Mouse (Mus musculus): ENCODE results near the gene Arfgap1.

Gene Arfgap1

DNA sequence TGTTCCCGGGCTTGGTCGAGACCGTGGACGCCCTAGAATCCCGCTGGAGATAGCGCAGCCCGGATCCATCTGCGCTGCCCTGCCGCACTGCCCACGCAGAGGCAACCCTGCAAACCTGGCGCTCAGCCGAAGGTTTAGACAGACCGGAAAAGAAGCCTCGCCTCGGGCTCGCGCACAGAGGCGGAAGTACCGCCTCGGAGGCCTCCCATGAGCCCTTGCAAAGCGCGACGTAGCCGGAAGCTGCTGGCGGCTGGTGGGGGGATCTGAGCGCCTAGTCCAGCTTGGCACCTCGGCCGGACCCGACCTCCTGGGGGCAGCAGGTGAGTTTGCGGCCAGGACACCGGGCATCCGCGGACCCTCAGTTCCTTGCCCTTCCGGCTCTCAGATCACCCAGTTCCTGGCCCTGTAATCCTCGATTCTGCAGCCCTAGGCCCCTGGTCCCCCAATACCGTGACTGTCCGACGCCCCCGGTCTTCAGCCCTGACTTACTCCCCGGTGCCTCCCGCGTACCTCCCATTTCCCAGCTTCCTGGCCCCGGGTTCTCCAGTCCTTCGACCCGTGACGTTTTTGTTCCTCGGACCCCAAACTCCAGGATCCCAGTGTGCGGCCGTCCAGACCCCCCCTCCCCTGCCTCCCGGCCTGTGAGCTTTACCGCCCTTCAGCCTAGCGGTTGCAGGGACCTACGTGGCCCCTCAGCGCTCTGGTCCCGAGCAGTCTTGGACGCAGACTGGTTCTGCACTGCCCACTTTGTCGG lies at the start of gene Arfgap1:
Gene Arfgap1 (plus strand): TSS at position 216 of the 754 bp plus-strand sequence.
- peak; percentile 96 for DNase-seq (ENCODE audit: low spot score in 2 of 2)

GRCm38 (mm10) chr2:180919913-180920809 lies 46.9 kb upstream of the Arfgap1 start:
- peak; percentile 46 to 52 for DNase-seq (ENCODE audit: low spot score in 2 of 2)

GRCm38 (mm10) chr2:180920810-180921400 lies 46.1 kb upstream of the Arfgap1 start, which contains the start of gene Ythdf1:
Gene Ythdf1, minus strand, starts transcription at chr2:180920949.
- DNase-seq (ENCODE audit: low spot score in 2 of 2) = peak; percentile 97 to 99

DNA sequence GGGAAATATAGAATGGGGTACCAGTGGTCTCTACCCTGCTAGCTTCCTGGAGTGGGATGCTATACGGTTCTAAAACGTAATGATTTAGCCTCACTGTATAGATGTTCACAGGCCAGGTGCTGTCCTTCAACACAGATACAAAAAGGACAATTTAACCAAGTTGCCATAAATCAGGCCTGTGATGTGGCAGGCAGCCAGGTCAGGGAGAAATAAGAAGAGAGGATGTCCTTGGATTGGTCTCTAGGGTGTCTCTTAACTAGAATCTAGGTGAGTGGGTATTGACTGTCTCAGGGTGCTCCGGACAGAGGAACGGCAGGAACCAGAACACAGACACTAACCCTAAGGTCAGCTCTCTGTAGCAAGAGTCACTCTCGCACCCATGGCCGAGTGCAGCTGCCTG lies 44.3 kb upstream of the Arfgap1 start:
- DNase-seq (ENCODE audit: low spot score in 2 of 2) = no peak

GRCm38 (mm10) chr2:180925176-180925575 lies 41.8 kb upstream of the Arfgap1 start:
- peak; percentile 63 to 76 for DNase-seq (ENCODE audit: low spot score in 2 of 2)

GRCm38 (mm10) chr2:180928723-180929122 lies 38.3 kb upstream of the Arfgap1 start, which contains the start of gene Birc7:
Gene Birc7, plus strand, starts transcription at chr2:180929023.
- DNase-seq (ENCODE audit: low spot score in 2 of 2) = no peak

DNA sequence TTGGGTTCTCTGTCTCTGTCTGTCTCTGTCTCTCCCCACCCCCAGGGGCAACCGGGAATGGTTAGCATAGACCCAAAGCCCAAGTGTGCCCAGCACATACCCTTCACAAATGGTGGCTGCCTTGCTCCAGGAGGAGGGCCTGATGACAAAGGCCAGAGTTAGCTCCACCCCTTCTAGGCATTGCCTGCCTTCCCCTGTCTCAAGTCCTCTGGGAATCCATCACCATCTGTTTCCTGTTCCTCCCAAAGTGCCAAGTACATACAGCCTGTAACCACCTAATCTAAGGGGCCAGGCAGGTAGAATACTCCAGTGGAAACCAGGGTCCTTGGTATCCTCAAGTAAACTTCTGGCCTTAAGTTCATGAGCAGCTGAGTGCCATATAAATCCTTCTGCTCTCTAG lies 34.6 kb upstream of the Arfgap1 start:
- DNase-seq (ENCODE audit: low spot score in 2 of 2) = no peak

DNA sequence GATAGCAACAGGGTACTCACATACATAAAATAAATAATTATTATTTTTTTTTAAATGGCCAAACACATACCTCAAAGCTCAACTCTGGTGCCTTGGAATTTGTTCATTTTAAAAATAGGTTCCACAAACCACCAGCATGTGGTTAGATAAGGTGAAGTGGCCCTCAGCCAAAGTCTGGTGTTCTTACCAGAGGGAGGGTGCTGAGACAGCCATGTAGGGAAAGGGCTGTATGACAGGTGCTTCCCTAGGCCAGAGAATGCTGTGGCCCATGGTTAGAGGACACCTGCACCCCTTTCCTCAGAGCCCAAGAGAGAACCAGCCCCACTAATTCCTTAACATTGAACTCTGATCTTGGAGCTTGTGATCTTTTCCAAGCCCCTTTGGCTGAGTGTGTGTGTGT lies 26.8 kb upstream of the Arfgap1 start:
- no peak for DNase-seq (ENCODE audit: low spot score in 2 of 2)

DNA sequence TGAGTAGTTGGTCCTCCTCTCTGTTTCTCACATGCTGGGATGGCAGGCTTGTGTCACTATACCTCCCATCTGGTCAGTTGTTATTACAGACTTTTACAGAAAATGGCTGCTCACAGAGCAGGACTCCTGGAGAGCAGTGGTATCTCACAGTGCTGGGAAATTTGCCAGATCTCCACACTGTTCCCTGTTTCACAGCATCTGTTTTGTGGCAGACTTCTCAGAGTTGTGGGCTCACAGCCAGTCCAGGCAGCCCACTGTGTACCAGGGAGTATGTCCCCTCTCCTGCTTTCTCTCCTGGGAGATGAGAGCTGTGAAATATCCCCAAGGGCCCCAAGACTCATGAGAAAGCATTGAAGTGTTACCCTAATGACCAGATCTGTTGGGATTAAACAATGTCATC lies 25.2 kb upstream of the Arfgap1 start:
- DNase-seq (ENCODE audit: low spot score in 2 of 2) = peak; percentile 61 to 71

- DNase-seq (ENCODE audit: low spot score in 2 of 2) = no peak
Observed at GRCm38 (mm10) chr2:180949947-180950346, 17.1 kb upstream of the Arfgap1 start.

DNA sequence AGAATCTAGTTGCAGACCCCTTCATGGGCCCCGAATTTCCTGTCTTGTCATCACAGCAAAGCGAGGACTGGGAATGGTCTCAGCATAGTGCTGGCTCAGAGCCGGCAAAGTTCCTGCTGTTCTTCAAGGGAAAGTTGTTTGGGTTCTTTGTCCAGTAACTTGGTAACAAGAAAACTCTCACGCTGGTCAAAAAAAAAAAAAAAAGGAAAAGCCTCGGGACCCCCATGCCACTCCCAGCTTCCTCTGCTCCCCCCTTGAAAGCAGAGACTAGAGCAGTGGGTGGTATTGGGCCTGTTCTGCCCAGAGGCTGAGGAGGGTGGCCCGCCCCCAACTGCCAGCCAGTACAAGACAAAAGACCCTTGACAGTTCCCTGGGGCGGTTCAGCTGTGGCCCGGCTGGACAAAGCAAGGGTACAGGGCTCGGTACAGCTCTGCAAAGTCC lies 14.3 kb upstream of the Arfgap1 start:
- peak; percentile 68 to 72 for DNase-seq (ENCODE audit: low spot score in 2 of 2)

DNA sequence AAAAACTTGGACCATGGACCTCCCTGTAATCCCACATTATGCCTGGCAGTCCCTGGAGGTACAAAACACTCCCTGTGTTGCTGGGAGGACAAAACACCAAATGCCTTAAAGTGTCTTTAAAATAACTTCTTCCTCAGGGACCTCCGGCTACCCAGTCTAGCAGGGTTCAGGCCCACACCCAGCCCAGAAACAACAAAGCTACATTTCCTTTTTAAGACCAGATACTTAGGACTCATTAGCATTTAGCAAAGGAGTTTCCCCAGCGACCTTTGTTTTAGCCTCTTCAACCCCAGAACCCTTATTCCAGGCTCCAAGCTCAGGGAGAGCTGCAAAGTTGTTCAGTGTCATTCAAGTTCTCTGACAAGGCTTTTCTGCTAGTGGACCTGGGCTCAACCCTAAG lies 13.4 kb upstream of the Arfgap1 start:
- DNase-seq (ENCODE audit: low spot score in 2 of 2) = no peak

DNA sequence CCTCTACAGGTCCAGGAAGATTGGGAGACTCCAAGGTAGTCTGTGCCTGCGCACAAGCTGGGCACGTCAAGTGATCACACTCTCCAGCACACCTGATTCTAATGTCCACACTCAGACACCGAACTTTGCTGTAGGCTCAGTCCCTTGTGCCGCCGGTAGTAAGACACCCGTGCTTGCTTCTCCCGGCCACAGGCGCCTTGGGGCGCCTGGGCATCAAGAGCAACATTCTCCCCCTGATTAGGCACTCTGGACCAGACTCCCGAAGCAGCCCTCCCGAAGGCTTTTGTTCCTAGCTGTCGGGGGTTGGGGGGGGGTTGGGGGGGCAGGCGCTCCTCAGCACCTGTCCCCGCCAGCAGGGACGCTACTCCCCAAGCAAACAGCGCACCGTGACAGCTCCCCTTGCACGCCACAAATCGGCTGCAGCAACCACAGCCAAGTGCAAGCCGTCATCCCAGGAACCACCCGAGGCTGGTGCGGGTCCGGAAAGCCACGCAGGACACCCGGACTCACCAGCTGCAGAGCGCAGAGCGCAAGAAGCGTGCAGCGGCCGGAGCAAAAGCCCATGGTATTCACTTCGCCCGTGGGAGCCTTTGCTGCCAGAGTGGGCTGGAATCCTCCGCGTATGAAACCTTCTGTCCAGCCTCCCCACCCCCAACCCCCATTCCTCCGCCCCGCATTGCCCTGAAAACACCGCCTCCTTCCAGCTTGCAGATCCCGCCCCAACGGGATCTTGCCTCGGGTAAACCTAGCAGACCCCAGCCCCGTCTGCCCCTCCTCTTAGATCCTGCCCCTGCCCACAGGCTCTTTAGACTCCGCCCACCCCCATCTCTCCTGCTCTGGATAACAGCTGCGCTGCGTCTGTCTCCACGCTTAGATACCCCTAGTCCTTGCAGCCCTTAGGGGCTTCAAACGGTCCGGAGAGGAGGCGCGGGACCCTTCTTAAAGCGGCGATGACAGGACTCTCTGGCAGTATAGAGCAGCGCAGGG lies 12.7 kb upstream of the Arfgap1 start, which contains the start of gene Nkain4:
Gene Nkain4 (minus strand): TSS at position 639 of the 987 bp plus-strand sequence.
- DNase-seq (ENCODE audit: low spot score in 2 of 2) = peak; percentile 80 to 84

DNA sequence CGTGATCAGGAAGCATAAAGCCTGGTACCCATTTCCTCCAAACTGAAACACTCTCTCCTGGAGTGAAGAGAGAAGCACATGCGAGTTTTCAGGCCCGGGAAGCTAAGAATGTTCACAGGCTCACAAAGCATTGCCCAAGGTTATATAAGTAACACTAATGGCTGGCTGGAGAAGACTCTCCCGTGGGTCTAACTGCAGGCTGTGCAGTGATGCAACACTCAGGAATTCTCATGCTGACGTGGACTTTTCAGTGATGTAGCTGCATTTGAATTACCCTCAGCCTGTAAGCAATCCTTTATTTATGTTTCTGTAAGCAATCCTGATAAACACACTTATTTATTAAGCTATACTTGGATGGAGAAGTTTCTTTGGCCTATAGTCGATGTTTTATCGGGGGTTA lies 7.4 kb upstream of the Arfgap1 start:
- DNase-seq (ENCODE audit: low spot score in 2 of 2) = no peak

- DNase-seq (ENCODE audit: low spot score in 2 of 2) = no peak
Observed at GRCm38 (mm10) chr2:180960187-180960586, 6.8 kb upstream of the Arfgap1 start.

GRCm38 (mm10) chr2:180962616-180963308 lies 4.3 kb upstream of the Arfgap1 start:
- DNase-seq (ENCODE audit: low spot score in 2 of 2) = no peak

DNA sequence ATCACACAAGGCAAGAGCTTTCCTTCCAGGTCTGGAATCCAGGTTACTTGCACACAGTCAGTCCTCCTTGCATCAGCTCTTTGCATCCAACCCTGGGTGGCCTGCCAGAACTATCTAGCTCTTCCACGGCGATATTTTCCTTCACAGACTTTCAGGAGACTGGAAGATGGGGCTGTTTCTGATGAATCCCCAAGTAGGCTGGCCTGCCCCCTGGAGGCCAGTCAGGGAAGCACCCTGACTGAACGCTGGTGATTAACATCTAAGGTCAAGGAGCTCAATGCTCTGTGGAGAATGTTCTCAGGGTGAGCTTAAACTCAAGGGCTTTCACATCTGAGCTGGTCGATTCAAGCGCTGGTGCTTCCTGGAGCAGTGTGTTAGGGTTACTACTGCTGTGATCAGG lies 3.1 kb upstream of the Arfgap1 start:
- DNase-seq (ENCODE audit: low spot score in 2 of 2) = peak in 1 of 2 experiments; percentile 75

GRCm38 (mm10) chr2:180966092-180966882 lies 738 bp upstream of the Arfgap1 start:
- DNase-seq (ENCODE audit: low spot score in 2 of 2) = no peak

DNA sequence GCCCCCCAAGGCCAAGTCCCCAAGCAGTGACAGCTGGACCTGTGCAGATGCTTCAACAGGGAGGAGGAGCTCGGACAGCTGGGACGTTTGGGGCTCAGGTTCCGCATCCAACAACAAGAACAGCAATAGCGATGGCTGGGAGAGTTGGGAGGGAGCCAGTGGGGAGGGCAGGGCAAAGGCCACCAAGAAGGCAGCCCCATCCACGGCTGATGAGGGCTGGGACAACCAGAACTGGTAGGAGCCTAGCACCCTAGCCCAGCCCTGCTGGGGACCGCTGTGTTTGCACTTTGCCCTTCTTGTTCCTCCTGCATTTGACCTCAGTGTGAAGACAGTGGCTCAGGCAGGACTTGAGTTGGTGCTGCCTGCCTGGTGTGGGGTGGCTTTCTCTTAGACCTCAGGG lies 14.1 kb downstream of the Arfgap1 start:
- no peak for DNase-seq (ENCODE audit: low spot score in 2 of 2)

Data from right cerebral cortex, postnatal 10 days (tissue).